Mouse (Mus musculus): ENCODE measurements around the gene Rragc. TPM values are rescaled to one million over a fixed set of nuclear protein-coding genes. Genes with fewer than 3 reads are reported as not detected.
"Not testable (repeated sequence)": the region's sequence is repeated elsewhere in the genome, so short reads cannot be mapped to it uniquely, and the experiment has no call there.

Rragc gene
- total RNA-seq (2021) = 10 to 100 TPM; 44.8 to 46.0 TPM
- long read RNA-seq, experiment 1, transcript Rragc-201 (7 exons, 2,593 nt) = major isoform, 241 of 250 reads
- long read RNA-seq, experiment 1, partial matches to known transcripts = 4 of 250 reads
- long read RNA-seq, experiment 1, other reads (novel, unspliced or antisense) = 5 of 250 reads
- long read RNA-seq, experiment 2, transcript Rragc-201 (7 exons, 2,593 nt) = major isoform, 207 of 215 reads
- long read RNA-seq, experiment 2, partial matches to known transcripts = 0 of 215 reads
- long read RNA-seq, experiment 2, other reads (novel, unspliced or antisense) = 7 of 215 reads

DNA sequence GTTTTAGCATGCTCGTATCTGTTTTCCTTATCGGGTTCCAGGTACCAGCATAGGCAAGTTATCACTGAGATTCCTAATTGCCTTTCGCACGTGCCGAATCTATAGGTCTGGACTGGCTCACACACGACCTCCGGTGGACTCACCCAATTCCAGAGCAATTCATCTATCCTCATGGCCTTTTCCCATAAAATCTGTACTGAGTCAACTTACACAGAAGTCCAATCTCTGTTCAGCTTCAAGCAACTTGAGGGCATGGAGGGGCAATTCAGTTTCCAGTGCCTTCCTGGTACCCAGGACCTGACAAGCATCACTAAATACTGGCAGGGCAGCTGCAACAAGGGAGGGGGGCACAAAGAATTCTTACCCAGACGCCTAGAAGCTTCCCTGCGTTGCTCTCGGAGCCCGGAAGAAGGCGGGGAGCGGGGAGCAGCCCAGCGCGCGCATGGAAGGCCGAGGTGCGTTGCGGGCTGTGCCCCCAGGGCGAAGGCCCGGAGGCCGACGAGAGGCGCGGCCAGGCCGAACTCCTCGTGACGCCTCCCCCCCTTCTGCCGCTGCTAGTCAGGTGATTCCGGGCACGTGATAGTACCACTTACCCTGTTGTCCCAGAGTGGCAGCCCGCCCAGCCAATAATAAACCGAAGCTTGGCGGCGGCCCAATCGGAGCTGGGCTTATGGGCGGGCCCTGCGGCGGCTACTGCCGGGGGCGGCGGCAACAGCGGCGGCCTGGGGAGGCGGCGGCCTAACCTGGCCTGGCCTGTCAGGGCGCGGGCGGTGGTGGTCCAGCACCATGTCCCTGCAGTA, at the start of gene Rragc:
Rragc (plus strand) TSS at position 699 of the 800 bp plus-strand sequence.
- intact Hi-C loops (cut with DNase I) = no loop called here
- DNase-seq = peak; percentile 100

GRCm38 (mm10) chr4:123893726-123894125, 23.5 kb upstream of the Rragc start:
- intact Hi-C loops (cut with DNase I) = no loop called here
- DNase-seq = no peak

DNA sequence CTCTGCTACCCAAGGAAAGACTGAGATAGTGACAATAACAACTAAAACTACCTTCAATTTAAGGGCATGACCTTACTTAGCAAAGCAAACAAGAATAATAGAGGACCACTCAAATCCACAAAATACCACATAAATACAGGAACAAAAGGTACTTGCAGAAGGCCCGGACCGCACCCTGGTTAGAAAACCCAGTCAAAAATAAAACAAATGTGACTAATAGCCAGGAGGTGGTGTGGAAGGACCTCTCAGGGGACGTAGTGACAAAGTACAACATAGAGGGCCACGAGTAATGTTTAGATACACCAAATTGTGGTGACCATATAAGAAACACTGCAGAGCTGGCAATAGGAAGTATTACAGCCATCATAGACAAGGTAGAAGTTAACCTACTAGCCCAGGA, 23.0 kb upstream of the Rragc start:
- intact Hi-C loops (cut with DNase I) = no loop called here
- no peak for DNase-seq

DNA sequence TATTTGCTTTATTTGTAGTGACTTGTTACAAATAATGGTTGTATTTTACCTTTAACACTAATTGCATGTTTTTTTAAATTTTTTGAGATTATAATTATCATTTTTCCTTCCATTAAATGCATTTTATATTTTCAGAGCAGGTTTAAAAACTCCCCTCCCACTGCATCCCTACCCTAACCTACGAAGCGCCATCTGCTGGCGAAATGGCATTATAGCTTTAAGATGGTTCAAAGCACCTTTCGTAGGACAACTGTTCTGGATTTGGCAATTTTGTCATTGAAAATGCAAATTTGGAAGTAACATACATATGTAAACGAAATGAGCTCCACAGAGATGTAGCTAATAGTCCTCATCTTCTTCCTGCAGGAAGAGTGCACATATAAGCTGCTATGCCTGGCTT, 18.6 kb upstream of the Rragc start:
- DNase-seq = peak; percentile 47 to 72
- intact Hi-C loops (cut with DNase I) = loop anchor here (1.0 to 2.0 kb wide), 2 partner anchors 80 to 140 kb away; no protein-coding TSS in a partner anchor

- no peak for DNase-seq
- intact Hi-C loops (cut with DNase I) = no loop called here
These were observed 13.8 kb upstream of the Rragc start for GRCm38 (mm10) chr4:123903432-123903831.

GRCm38 (mm10) chr4:123904333-123905125, 12.7 kb upstream of the Rragc start, which contains the start of gene Mycbp:
Gene Mycbp, plus strand, starts transcription at chr4:123904832.
- intact Hi-C loops (cut with DNase I) = no loop called here
- peak; percentile 100 for DNase-seq

GRCm38 (mm10) chr4:123905126-123905668, 12.0 kb upstream of the Rragc start:
- intact Hi-C loops (cut with DNase I) = no loop called here

GRCm38 (mm10) chr4:123911503-123911902, 5.7 kb upstream of the Rragc start:
- intact Hi-C loops (cut with DNase I) = no loop called here

More at GRCm38 (mm10) chr4:123905126-123905668, 12.0 kb upstream of the Rragc start:
- DNase-seq = no peak

DNA sequence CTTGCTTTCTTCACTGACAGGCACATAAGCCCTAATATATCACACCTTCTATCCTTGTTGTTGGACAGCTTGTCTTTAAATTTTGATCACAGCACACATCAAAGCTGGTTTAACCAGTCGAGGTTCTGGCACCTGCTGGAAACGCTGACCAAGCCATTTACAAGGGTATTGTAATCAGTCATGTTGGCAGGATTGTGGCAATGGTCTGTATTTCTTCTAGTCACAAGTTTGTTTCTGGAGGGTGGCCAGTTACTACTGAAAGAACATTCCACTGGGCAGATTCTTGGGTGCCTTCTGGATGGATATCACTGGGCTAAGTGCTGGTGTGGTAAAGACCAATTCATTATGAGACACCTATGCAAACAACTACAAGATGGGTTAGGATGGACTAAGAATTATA, 4.8 kb upstream of the Rragc start:
- DNase-seq = peak in 1 of 2 experiments; percentile 30

More at GRCm38 (mm10) chr4:123911503-123911902, 5.7 kb upstream of the Rragc start:
- DNase-seq = no peak

DNA sequence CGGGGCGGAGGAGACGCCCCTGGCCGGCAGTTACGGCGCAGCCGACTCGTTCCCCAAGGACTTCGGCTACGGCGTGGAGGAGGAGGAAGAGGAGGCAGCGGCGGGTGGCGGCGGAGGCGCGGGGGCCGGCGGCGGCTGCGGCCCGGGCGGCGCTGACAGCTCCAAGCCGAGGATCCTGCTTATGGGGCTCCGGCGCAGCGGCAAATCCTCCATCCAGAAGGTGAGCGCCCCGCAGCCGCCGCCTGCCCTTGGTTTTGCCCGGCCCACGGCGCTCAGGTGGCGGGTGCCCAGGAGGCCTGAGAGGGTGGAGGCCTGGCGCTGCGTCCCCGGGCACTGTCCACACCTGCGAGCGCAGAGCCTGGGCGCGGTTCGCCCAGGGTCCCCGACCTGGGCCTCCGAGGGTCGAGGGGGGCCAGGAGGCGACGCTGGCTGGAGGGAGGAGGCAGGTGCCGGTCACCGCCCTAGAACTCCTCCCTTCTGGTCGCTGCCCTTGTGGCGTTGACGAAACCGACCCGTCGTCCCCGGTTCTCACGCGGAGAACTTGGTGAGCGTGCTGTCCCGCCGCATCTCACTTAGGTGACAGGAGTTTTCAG, 398 bp downstream of the Rragc start, which contains the start of gene 4930535I16Rik:
4930535I16Rik (minus strand) TSS at position 475 of the 593 bp plus-strand sequence.
- peak in 1 of 2 experiments; percentile 39 for DNase-seq
- intact Hi-C loops (cut with DNase I) = no loop called here

More for the DNA sequence above, 4.8 kb upstream of the Rragc start:
- intact Hi-C loops (cut with DNase I) = no loop called here

DNA sequence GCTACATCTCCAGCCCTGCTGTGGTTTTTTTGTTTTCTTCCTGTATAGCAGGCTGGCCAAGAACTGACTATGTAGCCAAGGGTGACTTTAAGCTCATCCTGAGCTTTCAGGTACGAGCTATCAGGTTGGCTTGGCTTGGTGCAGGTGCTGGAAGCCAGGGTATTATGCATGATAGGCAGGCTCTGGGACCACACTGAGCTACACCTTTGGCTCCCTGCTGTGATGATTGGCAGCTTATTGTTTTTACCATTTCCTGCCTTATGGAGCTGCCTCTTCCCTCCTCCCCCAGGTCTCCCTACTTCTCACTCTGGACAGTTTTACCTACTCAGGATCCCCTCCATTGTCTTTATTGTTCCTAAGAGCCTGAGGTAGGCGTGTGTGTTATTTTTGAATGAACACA, 1.6 kb downstream of the Rragc start:
- intact Hi-C loops (cut with DNase I) = no loop called here
- DNase-seq = no peak

GRCm38 (mm10) chr4:123921055-123921565, 3.9 kb downstream of the Rragc start:
- intact Hi-C loops (cut with DNase I) = no loop called here
- DNase-seq = no peak

GRCm38 (mm10) chr4:123927961-123928360, 10.7 kb downstream of the Rragc start:
- intact Hi-C loops (cut with DNase I) = no loop called here
- DNase-seq = peak in 1 of 2 experiments; percentile 7

- intact Hi-C loops (cut with DNase I) = no loop called here
- DNase-seq = no peak
These were observed 12.7 kb downstream of the Rragc start for GRCm38 (mm10) chr4:123929994-123930393.

DNA sequence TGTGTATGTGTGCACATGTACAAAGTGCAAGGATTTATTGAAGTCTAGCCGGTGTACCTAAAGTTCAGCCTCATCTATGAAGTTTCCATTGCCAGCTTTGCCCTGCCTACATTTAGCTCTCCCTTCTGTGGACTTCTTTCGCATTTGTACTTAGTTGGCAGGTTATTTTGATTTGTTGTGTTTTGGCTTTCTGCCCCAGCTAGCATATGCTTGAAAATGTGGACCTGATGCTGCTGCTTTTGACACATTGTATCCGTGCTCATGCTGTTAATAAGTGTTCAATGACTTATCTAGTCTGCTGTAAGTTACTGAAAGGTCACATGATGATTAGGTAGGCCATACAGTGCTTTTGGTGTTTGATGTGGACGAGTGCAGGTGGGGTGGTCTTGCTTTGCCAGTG, 17.1 kb downstream of the Rragc start:
- intact Hi-C loops (cut with DNase I) = no loop called here

DNA sequence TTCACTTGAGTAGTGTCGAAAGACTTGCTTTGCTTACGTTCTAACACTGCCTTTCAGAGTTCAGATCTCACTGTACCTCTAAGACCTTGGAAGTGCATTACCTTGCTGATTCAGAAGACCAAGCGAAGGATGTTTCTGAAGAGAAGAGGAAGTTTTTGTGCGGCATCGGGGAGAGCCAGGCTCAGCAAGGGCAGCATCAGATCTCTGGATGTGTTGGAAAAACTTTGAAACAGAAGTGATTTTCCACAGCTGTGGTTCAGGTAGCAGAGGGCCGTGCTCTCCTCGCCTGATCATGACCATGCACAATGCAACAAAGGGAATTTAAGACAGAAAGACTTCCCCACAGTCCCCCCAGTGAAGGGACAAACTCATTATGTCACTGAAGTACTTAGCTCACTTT, 18.8 kb downstream of the Rragc start:
- intact Hi-C loops (cut with DNase I) = no loop called here
- DNase-seq = no peak

More for the DNA sequence above, 17.1 kb downstream of the Rragc start:
- no peak for DNase-seq

GRCm38 (mm10) chr4:123939838-123940237, 22.6 kb downstream of the Rragc start:
- intact Hi-C loops (cut with DNase I) = loop anchor here (5.0 kb wide), 1 partner anchor 737 kb away; no protein-coding TSS in a partner anchor

DNA sequence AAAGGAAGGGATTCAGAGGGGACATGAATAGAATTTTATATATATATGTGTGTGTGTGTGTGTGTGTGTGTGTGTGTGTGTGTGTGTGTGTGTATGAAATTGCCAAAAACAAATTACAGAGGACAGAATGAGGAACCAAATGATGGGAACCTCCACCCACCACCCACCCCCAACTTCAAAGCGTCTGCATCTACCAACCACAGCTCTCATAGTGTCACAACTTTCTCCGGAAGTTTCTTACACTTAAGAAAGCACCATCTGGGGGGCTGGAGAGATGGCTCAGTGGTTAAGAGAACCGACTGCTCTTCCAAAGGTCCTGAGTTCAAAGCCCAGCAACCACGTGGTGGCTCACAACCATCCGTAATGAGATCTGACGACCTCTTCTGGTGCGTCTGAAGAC, 23.6 kb downstream of the Rragc start:
- DNase-seq = not testable (repeated sequence)
- intact Hi-C loops (cut with DNase I) = loop anchor here (5.0 kb wide), 1 partner anchor 736 kb away; no protein-coding TSS in a partner anchor

More at GRCm38 (mm10) chr4:123939838-123940237, 22.6 kb downstream of the Rragc start:
- peak; percentile 69 to 81 for DNase-seq

GRCm38 (mm10) chr4:123946701-123947100, 29.5 kb downstream of the Rragc start:
- no peak for DNase-seq
- intact Hi-C loops (cut with DNase I) = no loop called here
